In the genomic region with DNA sequence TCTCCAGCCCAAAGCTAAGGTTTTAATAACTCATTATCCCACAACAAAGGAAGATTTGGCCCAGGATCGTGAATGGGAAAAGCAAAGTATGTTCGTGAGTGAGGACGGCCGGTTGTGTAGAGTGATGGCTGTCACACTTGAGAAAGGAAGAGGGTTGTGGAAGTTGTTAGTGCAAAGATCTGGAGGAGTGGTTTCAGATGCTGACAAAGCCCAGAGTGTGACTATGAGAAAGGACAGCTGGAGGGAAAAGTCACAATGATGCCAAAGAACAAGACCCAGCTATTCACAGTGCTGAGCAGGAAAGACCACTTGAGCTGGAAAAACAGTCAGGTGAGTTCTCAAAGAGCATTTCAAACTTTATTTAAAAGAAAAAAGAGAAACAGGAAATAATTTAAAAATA, we compare ENCODE assay signal across 28 mouse cellular contexts. TPM values are rescaled to one million over a fixed set of nuclear protein-coding genes. Genes with fewer than 3 reads are reported as not detected.
DNase-seq lines count a peak whose midpoint lies in the region; ATAC-seq and TF ChIP-seq lines count a peak whose summit lies in the region.
"Had no signal": no experiment of that assay in that cellular context is flagged by ENCODE, and none has a peak within 500 bp of the region (broad histone marks: within the 10 kb centered on the region; RNA-seq: fewer than 3 reads in every experiment).

No protein-coding gene starts in this region.

- 0 out of 2 replicates have a peak, but pooled peaks cover 7% of the 10 kb centered on the region for H3K4me1 ChIP-seq in lung, embryonic 14.5 days (ENCODE audit: insufficient read depth)
- no peaks in the 10 kb centered on the region for H3K4me1 ChIP-seq in lung, adult 2 months (ENCODE audit: control insufficient read depth, insufficient read depth, low read length)
- H3K4me1 ChIP-seq in cerebellum, adult 2 months (ENCODE audit: control insufficient read depth, insufficient read depth, low read length) = no peaks in the 10 kb centered on the region
- H3K4me1 ChIP-seq: embryonic facial prominence, embryonic 10.5 days; hindbrain, embryonic 13.5 days; limb, embryonic 13.5 days; liver, embryonic 13.5 days; midbrain, embryonic 12.5 days had no signal

- H3K9ac ChIP-seq in lung, embryonic 14.5 days = no peak overlapping the region
- H3K9ac ChIP-seq: hindbrain, embryonic 13.5 days; limb, embryonic 13.5 days; liver, embryonic 13.5 days; midbrain, embryonic 12.5 days had no signal

- intact Hi-C loops in heart, postnatal 10 days (cut with DNase I) = no loop called here

- no peaks in the 10 kb centered on the region for H3K27me3 ChIP-seq in lung, embryonic 14.5 days (ENCODE audit: insufficient read depth, low read length)
- H3K27me3 ChIP-seq in cerebellum, adult 2 months (ENCODE audit: control insufficient read depth, insufficient read depth, low read length) = no peaks in the 10 kb centered on the region
- H3K27me3 ChIP-seq: hindbrain, embryonic 13.5 days; limb, embryonic 13.5 days; liver, embryonic 13.5 days; midbrain, embryonic 12.5 days had no signal

- H3K9me3 ChIP-seq in lung, embryonic 14.5 days (ENCODE audit: low read depth, low read length) = no peaks in the 10 kb centered on the region
- H3K9me3 ChIP-seq: embryonic facial prominence, embryonic 10.5 days; hindbrain, embryonic 13.5 days; limb, embryonic 13.5 days; liver, embryonic 13.5 days; midbrain, embryonic 12.5 days had no signal

- H3K4me2 ChIP-seq in lung, embryonic 14.5 days = no peak overlapping the region
- H3K4me2 ChIP-seq: hindbrain, embryonic 13.5 days; limb, embryonic 13.5 days; liver, embryonic 13.5 days; midbrain, embryonic 12.5 days had no signal

- no peak for TF ChIP-seq POLR2A in lung, adult 2 months (IDR thresholded peaks at IDR 0.05; ENCODE audit: borderline replicate concordance, extremely low read depth, low read depth, low read length)
- no peak for TF ChIP-seq POLR2A in cerebellum, adult 2 months (IDR thresholded peaks at IDR 0.05; ENCODE audit: borderline replicate concordance, insufficient read depth, low read length)

- peak overlapping the region; percentile 76; the same call in 1 of the 2 replicates for H3K27ac ChIP-seq in lung, embryonic 14.5 days (ENCODE audit: low read depth)
- no peak overlapping the region for H3K27ac ChIP-seq in cerebellum, adult 2 months (ENCODE audit: insufficient read depth, low read length)
- H3K27ac ChIP-seq: embryonic facial prominence, embryonic 10.5 days; gastrocnemius, adult 2 months; hindbrain, embryonic 13.5 days; limb, embryonic 13.5 days; liver, embryonic 13.5 days; midbrain, embryonic 12.5 days had no signal

- TF ChIP-seq CTCF in lung, embryonic 14.5 days (IDR thresholded peaks at IDR 0.05; ENCODE audit: low read depth) = no peak
- no peak for TF ChIP-seq CTCF in lung, adult 2 months (IDR thresholded peaks at IDR 0.05; ENCODE audit: insufficient read depth, low read length)
- TF ChIP-seq CTCF in cerebellum, adult 2 months (IDR thresholded peaks at IDR 0.05; ENCODE audit: borderline replicate concordance, insufficient read depth, low read depth, low read length) = no peak

- DNase-seq in heart, postnatal 10 days = peak; percentile 28 to 41
- DNase-seq in heart, postnatal 4 days = no peak
- peak; percentile 89 for DNase-seq in lung, embryonic 14.5 days
- no peak for DNase-seq in lung, adult 2 months
- peak; percentile 36 for DNase-seq in lung, postnatal 25 days (ENCODE audit: low spot score)
- DNase-seq in cerebellum, adult 2 months = no peak
- DNase-seq in gastrocnemius, adult 18-20 months (ENCODE audit: low spot score) = no peak
- DNase-seq: B cell, adult 2 months; cerebellum, adult 8-10 months; gastrocnemius, adult 2 months; liver, embryonic 13.5 days; retina, postnatal 1 day; thymus, adult 18-20 months; thymus, postnatal 4 days had no signal

- peaks cover 53% of the 10 kb centered on the region for H3K36me3 ChIP-seq in lung, embryonic 14.5 days (ENCODE audit: insufficient read depth)

- ATAC-seq in lung, embryonic 14.5 days (ENCODE audit: insufficient read depth) = peak; percentile 96
- ATAC-seq: inflammation-experienced regulatory T-cells, adult 6 months had no signal

- no peak overlapping the region for H3K4me3 ChIP-seq in lung, embryonic 14.5 days (ENCODE audit: low read depth, low read length)
- no peak overlapping the region for H3K4me3 ChIP-seq in lung, adult 2 months (replicated peaks; ENCODE audit: extremely low read depth, low read depth, low read length)
- H3K4me3 ChIP-seq in cerebellum, adult 2 months (replicated peaks; ENCODE audit: insufficient read depth, low read depth, low read length) = no peak overlapping the region
- H3K4me3 ChIP-seq: embryonic facial prominence, embryonic 10.5 days; gastrocnemius, adult 2 months; hindbrain, embryonic 13.5 days; limb, embryonic 13.5 days; liver, embryonic 13.5 days; midbrain, embryonic 12.5 days had no signal

- 29% methylated on average over 4 of the region's 4 CpGs for WGBS in lung, embryonic 14.5 days
- 49% methylated on average over 4 of the region's 4 CpGs for WGBS in lung, adult 2 months
- 84% methylated on average over 4 of the region's 4 CpGs for WGBS in cerebellum, adult 2 months

RNA-seq across cellular contexts. Expression of a gene that starts 8.5 kb away (rescaled TPM):
- 10 to 100 TPM; 12.1 to 12.2 TPM for total RNA-seq in heart, postnatal 10 days (2021)
- total RNA-seq in heart, postnatal 4 days (2021) = 10 to 100 TPM; 12.2 TPM
- polyA plus RNA-seq in lung, embryonic 14.5 days (2014; fragmentation: Nextera tagmentation; extraction: Ambion mirVana) = 11.5 and 14.3 TPM in 2 replicates
- polyA plus RNA-seq in lung, adult 2 months (2012; rRNA removed) = 7.4 and 9.2 TPM in 2 replicates
- 9.8 and 10.7 TPM in 2 replicates for polyA plus RNA-seq in cerebellum, adult 2 months (2012; rRNA removed)
- 1 to 10 TPM; 5.8 to 6.4 TPM for total RNA-seq in gastrocnemius, adult 18-20 months (2021)

RNA-seq across cellular contexts. Expression of a gene that starts 37.8 kb away (rescaled TPM):
- 100 to 1,000 TPM; 130 to 134 TPM for total RNA-seq in heart, postnatal 10 days (2021)
- 100 to 1,000 TPM; 114 to 125 TPM for total RNA-seq in heart, postnatal 4 days (2021)
- 308 and 336 TPM in 2 replicates for polyA plus RNA-seq in lung, embryonic 14.5 days (2014; fragmentation: Nextera tagmentation; extraction: Ambion mirVana)
- polyA plus RNA-seq in lung, adult 2 months (2012; rRNA removed) = 1,104 and 1,411 TPM in 2 replicates
- 146 and 152 TPM in 2 replicates for polyA plus RNA-seq in cerebellum, adult 2 months (2012; rRNA removed)
- 100 to 1,000 TPM in 1 of 2 experiments, 10 to 100 TPM in 1; 82.2 to 128 TPM for total RNA-seq in gastrocnemius, adult 18-20 months (2021)

RNA-seq across cellular contexts. Expression of a gene that starts 50.8 kb away (rescaled TPM):
- total RNA-seq in heart, postnatal 10 days (2021) = not detected
- not detected for total RNA-seq in heart, postnatal 4 days (2021)
- not detected in 2 replicates for polyA plus RNA-seq in lung, embryonic 14.5 days (2014; fragmentation: Nextera tagmentation; extraction: Ambion mirVana)
- polyA plus RNA-seq in lung, adult 2 months (2012; rRNA removed) = 0.08 TPM in 1 of 2 replicates, not detected in the other
- polyA plus RNA-seq in cerebellum, adult 2 months (2012; rRNA removed) = not detected in 2 replicates
- total RNA-seq in gastrocnemius, adult 18-20 months (2021) = not detected
- total RNA-seq: adrenal gland, postnatal 4 days; common myeloid progenitor, adult 5-6 weeks; gastrocnemius, adult 2 months; layer of hippocampus, postnatal 14 days; left cerebral cortex, postnatal 14 days; megakaryocyte progenitor cell, adult 5-6 weeks; monocyte, adult 5-6 weeks had no signal
- polyA plus RNA-seq: embryonic facial prominence, embryonic 10.5 days; forebrain, embryonic 11.5 days; heart, postnatal 0 days; hindbrain, embryonic 13.5 days; limb, embryonic 13.5 days; liver, embryonic 13.5 days; midbrain, embryonic 12.5 days; neural tube, embryonic 11.5 days had no signal

Comparison
In these comparisons a context has a peak if more than half of its experiments do, and no peak if none do; other contexts are left out.
1. DNase-seq: peak in heart, postnatal 10 days (2 of 2), lung, embryonic 14.5 days (single experiment) and lung, postnatal 25 days (single experiment); none in heart, postnatal 4 days (single experiment), lung, adult 2 months (single experiment), cerebellum, adult 2 months (0 of 2) and gastrocnemius, adult 18-20 months (single experiment).